Mouse (Mus musculus): ENCODE data around the gene Ccl17. TPM values are rescaled to one million over a fixed set of nuclear protein-coding genes. Genes with fewer than 3 reads are reported as not detected.

Ccl17 gene
- 0.15 TPM in 1 of 2 replicates, not detected in the other for polyA plus RNA-seq (2012; rRNA removed)

GRCm38 (mm10) chr8:94810153-94810552, at the start of gene Ccl17:
TSS of gene Ccl17 (plus strand) at chr8:94810453.

GRCm38 (mm10) chr8:94771941-94772670, 38.1 kb upstream of the Ccl17 start, which contains the start of gene Cx3cl1:
TSS of gene Cx3cl1 (plus strand) at chr8:94772009.

GRCm38 (mm10) chr8:94837662-94838574, 27.7 kb downstream of the Ccl17 start, which contains the start of the genes Coq9 and Ciapin1:
TSS of gene Coq9 (plus strand) at chr8:94838321.
TSS of gene Ciapin1 (minus strand) at chr8:94838358.

GRCm38 (mm10) chr8:94857346-94858173, 47.3 kb downstream of the Ccl17 start, which contains the start of gene Polr2c:
TSS of gene Polr2c (plus strand) at chr8:94857450.

Other genes starting within 250 kb of the Ccl17 start
- gene Rspry1, start 208.5 kb upstream of the Ccl17 start, polyA plus RNA-seq (2012; rRNA removed): 25.5 and 28.3 TPM in 2 replicates
- 76.1 and 182 TPM in 2 replicates for gene Fam192a, start 208.5 kb upstream of the Ccl17 start, polyA plus RNA-seq (2012; rRNA removed)
- 170 and 186 TPM in 2 replicates for gene Arl2bp, start 143.9 kb upstream of the Ccl17 start, polyA plus RNA-seq (2012; rRNA removed)
- gene Pllp, start 114.2 kb upstream of the Ccl17 start, polyA plus RNA-seq (2012; rRNA removed): 0.19 and 0.29 TPM in 2 replicates
- not detected in 2 replicates for gene Ccl22, start 64.9 kb upstream of the Ccl17 start, polyA plus RNA-seq (2012; rRNA removed)
- 7.0 and 7.1 TPM in 2 replicates for gene Cx3cl1, start 38.4 kb upstream of the Ccl17 start, polyA plus RNA-seq (2012; rRNA removed)
- gene Coq9, start 27.9 kb downstream of the Ccl17 start, polyA plus RNA-seq (2012; rRNA removed): 56.5 and 57.9 TPM in 2 replicates
- gene Ciapin1, start 27.9 kb downstream of the Ccl17 start, polyA plus RNA-seq (2012; rRNA removed): 71.1 and 73.5 TPM in 2 replicates
- 124 and 127 TPM in 2 replicates for gene Polr2c, start 47.0 kb downstream of the Ccl17 start, polyA plus RNA-seq (2012; rRNA removed)
- 15.2 and 21.9 TPM in 2 replicates for gene Dok4, start 65.9 kb downstream of the Ccl17 start, polyA plus RNA-seq (2012; rRNA removed)
- 24.7 and 25.5 TPM in 2 replicates for gene Ccdc102a, start 107.6 kb downstream of the Ccl17 start, polyA plus RNA-seq (2012; rRNA removed)
- gene Adgrg5, start 113.2 kb downstream of the Ccl17 start, polyA plus RNA-seq (2012; rRNA removed): 0.20 and 0.42 TPM in 2 replicates
- 160 and 196 TPM in 2 replicates for gene Adgrg1, start 164.3 kb downstream of the Ccl17 start, polyA plus RNA-seq (2012; rRNA removed)
- 3.7 and 5.3 TPM in 2 replicates for gene Adgrg3, start 207.2 kb downstream of the Ccl17 start, polyA plus RNA-seq (2012; rRNA removed)
- 0.25 and 0.55 TPM in 2 replicates for gene Drc7, start 244.7 kb downstream of the Ccl17 start, polyA plus RNA-seq (2012; rRNA removed)

Measured in central nervous system, embryonic 11.5 days (tissue).